Mouse (Mus musculus): ENCODE measurements around the gene Kbtbd12. TPM values are rescaled to one million over a fixed set of nuclear protein-coding genes. Genes with fewer than 3 reads are reported as not detected.

Gene Kbtbd12
- polyA plus RNA-seq, 1 experiment from 2014 or later: not detected

GRCm38 (mm10) chr6:88523451-88523850, 114.3 kb downstream of the Kbtbd12 start:
- Histone ChIP-seq H3K9ac (ENCODE audit: low read length) (no peak overlapping the region), H3K27ac (replicated peaks; ENCODE audit: low read depth, low read length) (no peak overlapping the region), H3K4me1 (ENCODE audit: control insufficient read depth, insufficient read depth, low read length) (peaks cover 5% of the 10 kb centered on the region; the same call in 1 of the 2 replicates), H3K27me3 (ENCODE audit: control insufficient read depth, insufficient read depth, low read length) (no peaks in the 10 kb centered on the region), H3K9me3 (ENCODE audit: control insufficient read depth, low read length) (no peaks in the 10 kb centered on the region), H3K4me3 (ENCODE audit: low read depth, low read length) (no peak overlapping the region), H3K36me3 (ENCODE audit: control insufficient read depth, insufficient read depth, low read length) (no peaks in the 10 kb centered on the region), H3K4me2 (ENCODE audit: low read depth, severe bottlenecking) (no peak overlapping the region)
- no peak for ATAC-seq (ENCODE audit: insufficient number of reproducible peaks, low FRiP score, low TSS enrichment, low read depth)
- WGBS: 95% methylated on average over 3 of the region's 3 CpGs
- no peak for DNase-seq (ENCODE audit: low spot score)

GRCm38 (mm10) chr6:88523043-88523442, 114.7 kb downstream of the Kbtbd12 start:
- no peaks in the 10 kb centered on the region for H3K9me3 ChIP-seq (ENCODE audit: control insufficient read depth, low read length)
- no peak for ATAC-seq (ENCODE audit: insufficient number of reproducible peaks, low FRiP score, low TSS enrichment, low read depth)
- WGBS: 76% methylated on average over 3 of the region's 3 CpGs

GRCm38 (mm10) chr6:88522606-88523005, 115.1 kb downstream of the Kbtbd12 start:
- H3K4me3 ChIP-seq (ENCODE audit: low read depth, low read length): no peak overlapping the region
- ATAC-seq (ENCODE audit: insufficient number of reproducible peaks, low FRiP score, low TSS enrichment, low read depth) (no peak), DNase-seq (ENCODE audit: low spot score) (no peak)
- no peak overlapping the region for H3K9ac ChIP-seq (ENCODE audit: low read length)
- H3K9me3 ChIP-seq (ENCODE audit: control insufficient read depth, low read length): no peaks in the 10 kb centered on the region
- peaks cover 5% of the 10 kb centered on the region; the same call in 1 of the 2 replicates for H3K4me1 ChIP-seq (ENCODE audit: control insufficient read depth, insufficient read depth, low read length)
- no peaks in the 10 kb centered on the region for H3K36me3 ChIP-seq (ENCODE audit: control insufficient read depth, insufficient read depth, low read length)
- no peak overlapping the region for H3K4me2 ChIP-seq (ENCODE audit: low read depth, severe bottlenecking)
- 72% methylated on average over 3 of the region's 3 CpGs for WGBS
- H3K27ac ChIP-seq (replicated peaks; ENCODE audit: low read depth, low read length): no peak overlapping the region
- H3K27me3 ChIP-seq (ENCODE audit: control insufficient read depth, insufficient read depth, low read length): no peaks in the 10 kb centered on the region

More at GRCm38 (mm10) chr6:88523043-88523442, 114.7 kb downstream of the Kbtbd12 start:
- Histone ChIP-seq H3K4me3 (ENCODE audit: low read depth, low read length) (no peak overlapping the region), H3K9ac (ENCODE audit: low read length) (no peak overlapping the region), H3K4me1 (ENCODE audit: control insufficient read depth, insufficient read depth, low read length) (peaks cover 5% of the 10 kb centered on the region; the same call in 1 of the 2 replicates), H3K36me3 (ENCODE audit: control insufficient read depth, insufficient read depth, low read length) (no peaks in the 10 kb centered on the region), H3K27me3 (ENCODE audit: control insufficient read depth, insufficient read depth, low read length) (no peaks in the 10 kb centered on the region), H3K4me2 (ENCODE audit: low read depth, severe bottlenecking) (no peak overlapping the region), H3K27ac (replicated peaks; ENCODE audit: low read depth, low read length) (no peak overlapping the region)
- no peak for DNase-seq (ENCODE audit: low spot score)

GRCm38 (mm10) chr6:88521821-88522220, 115.9 kb downstream of the Kbtbd12 start:
- H3K27me3 ChIP-seq (ENCODE audit: control insufficient read depth, insufficient read depth, low read length): no peaks in the 10 kb centered on the region
- H3K4me3 ChIP-seq (ENCODE audit: low read depth, low read length): no peak overlapping the region
- ATAC-seq (ENCODE audit: insufficient number of reproducible peaks, low FRiP score, low TSS enrichment, low read depth) (no peak), DNase-seq (ENCODE audit: low spot score) (no peak)
- peaks cover 3% of the 10 kb centered on the region; the same call in 1 of the 2 replicates for H3K36me3 ChIP-seq (ENCODE audit: control insufficient read depth, insufficient read depth, low read length)
- H3K4me2 ChIP-seq (ENCODE audit: low read depth, severe bottlenecking): no peak overlapping the region
- H3K9me3 ChIP-seq (ENCODE audit: control insufficient read depth, low read length): no peaks in the 10 kb centered on the region
- WGBS: 85% methylated on average over 7 of the region's 7 CpGs
- H3K27ac ChIP-seq (replicated peaks; ENCODE audit: low read depth, low read length): no peak overlapping the region
- peaks cover 10% of the 10 kb centered on the region for H3K4me1 ChIP-seq (ENCODE audit: control insufficient read depth, insufficient read depth, low read length)
- H3K9ac ChIP-seq (ENCODE audit: low read length): no peak overlapping the region

GRCm38 (mm10) chr6:88518404-88519263, 119.1 kb downstream of the Kbtbd12 start, which contains the start of gene Sec61a1:
Gene Sec61a1, minus strand, starts transcription at chr6:88518905.
- Histone ChIP-seq H3K4me2 (ENCODE audit: low read depth, severe bottlenecking) (peak within 1 kb of the TSS; percentile 89), H3K9me3 (ENCODE audit: control insufficient read depth, low read length) (no peaks in the 10 kb centered on the region), H3K27ac (replicated peaks; ENCODE audit: low read depth, low read length) (peak within 1 kb of the TSS; percentile 47; the same call in 1 of the 2 replicates), H3K36me3 (ENCODE audit: control insufficient read depth, insufficient read depth, low read length) (peaks cover 9% of the 10 kb centered on the region; the same call in 1 of the 2 replicates), H3K27me3 (ENCODE audit: control insufficient read depth, insufficient read depth, low read length) (no peaks in the 10 kb centered on the region), H3K4me3 (ENCODE audit: low read depth, low read length) (peak within 1 kb of the TSS; percentile 98), H3K9ac (ENCODE audit: low read length) (peak within 1 kb of the TSS; percentile 92), H3K4me1 (ENCODE audit: control insufficient read depth, insufficient read depth, low read length) (peaks cover 13% of the 10 kb centered on the region)
- DNase-seq (ENCODE audit: low spot score): peak; percentile 94
- peak; percentile 93 for ATAC-seq (ENCODE audit: insufficient number of reproducible peaks, low FRiP score, low TSS enrichment, low read depth)
- under 1% methylated on average over 80 of the region's 80 CpGs for WGBS

GRCm38 (mm10) chr6:88517701-88518403, 119.9 kb downstream of the Kbtbd12 start:
- Histone ChIP-seq H3K9me3 (ENCODE audit: control insufficient read depth, low read length) (no peaks in the 10 kb centered on the region), H3K4me3 (ENCODE audit: low read depth, low read length) (peak overlapping the region; percentile 98), H3K36me3 (ENCODE audit: control insufficient read depth, insufficient read depth, low read length) (peaks cover 9% of the 10 kb centered on the region; the same call in 1 of the 2 replicates), H3K4me2 (ENCODE audit: low read depth, severe bottlenecking) (peak overlapping the region; percentile 89), H3K27ac (replicated peaks; ENCODE audit: low read depth, low read length) (no peak overlapping the region), H3K27me3 (ENCODE audit: control insufficient read depth, insufficient read depth, low read length) (no peaks in the 10 kb centered on the region), H3K9ac (ENCODE audit: low read length) (peak overlapping the region; percentile 92), H3K4me1 (ENCODE audit: control insufficient read depth, insufficient read depth, low read length) (peaks cover 13% of the 10 kb centered on the region)
- WGBS: 16% methylated on average over 18 of the region's 18 CpGs
- DNase-seq (ENCODE audit: low spot score): no peak
- no peak for ATAC-seq (ENCODE audit: insufficient number of reproducible peaks, low FRiP score, low TSS enrichment, low read depth)

- WGBS: 85% methylated on average over 5 of the region's 5 CpGs
- H3K4me3 ChIP-seq (ENCODE audit: low read depth, low read length): no peak overlapping the region
- DNase-seq (ENCODE audit: low spot score) (no peak), ATAC-seq (ENCODE audit: insufficient number of reproducible peaks, low FRiP score, low TSS enrichment, low read depth) (no peak)
- no peak overlapping the region for H3K9ac ChIP-seq (ENCODE audit: low read length)
- H3K27ac ChIP-seq (replicated peaks; ENCODE audit: low read depth, low read length): no peak overlapping the region
- no peaks in the 10 kb centered on the region for H3K9me3 ChIP-seq (ENCODE audit: control insufficient read depth, low read length)
- H3K4me1 ChIP-seq (ENCODE audit: control insufficient read depth, insufficient read depth, low read length): peaks cover 13% of the 10 kb centered on the region
- H3K36me3 ChIP-seq (ENCODE audit: control insufficient read depth, insufficient read depth, low read length): peaks cover 17% of the 10 kb centered on the region; the same call in 1 of the 2 replicates
- no peak overlapping the region for H3K4me2 ChIP-seq (ENCODE audit: low read depth, severe bottlenecking)
- no peaks in the 10 kb centered on the region for H3K27me3 ChIP-seq (ENCODE audit: control insufficient read depth, insufficient read depth, low read length)
Observed at GRCm38 (mm10) chr6:88516667-88517066, 121.1 kb downstream of the Kbtbd12 start.

GRCm38 (mm10) chr6:88515971-88516370, 121.8 kb downstream of the Kbtbd12 start:
- Histone ChIP-seq H3K4me2 (ENCODE audit: low read depth, severe bottlenecking) (no peak overlapping the region), H3K9me3 (ENCODE audit: control insufficient read depth, low read length) (no peaks in the 10 kb centered on the region), H3K4me1 (ENCODE audit: control insufficient read depth, insufficient read depth, low read length) (peaks cover 13% of the 10 kb centered on the region), H3K36me3 (ENCODE audit: control insufficient read depth, insufficient read depth, low read length) (peaks cover 22% of the 10 kb centered on the region; the same call in 1 of the 2 replicates), H3K9ac (ENCODE audit: low read length) (no peak overlapping the region), H3K4me3 (ENCODE audit: low read depth, low read length) (no peak overlapping the region), H3K27ac (replicated peaks; ENCODE audit: low read depth, low read length) (no peak overlapping the region), H3K27me3 (ENCODE audit: control insufficient read depth, insufficient read depth, low read length) (no peaks in the 10 kb centered on the region)
- ATAC-seq (ENCODE audit: insufficient number of reproducible peaks, low FRiP score, low TSS enrichment, low read depth) (no peak), DNase-seq (ENCODE audit: low spot score) (no peak)
- 90% methylated on average over 8 of the region's 8 CpGs for WGBS
